Mouse (Mus musculus) limb, embryonic 14.5 days (tissue): ENCODE measurements around the gene Ndst4. TPM values are rescaled to one million over a fixed set of nuclear protein-coding genes. Genes with fewer than 3 reads are reported as not detected.

Experiments used
- ATAC-seq: fragments of 200-750 bp; cut with Nextera tagmentation; 2 replicates; pipeline ENCODE4 v1.8.0; 2017; ENCODE audit warnings: low read depth, moderate number of reproducible peaks, moderate TSS enrichment; ENCODE audit not compliant: low FRiP score
- DNase-seq: peaks from one replicate; pipeline ENCODE4 v3.0.0-alpha.2; 2015; ENCODE audit warnings: low spot score
- H3K27ac ChIP-seq: fragments of 300-500 bp; sonication (generic); replicated peaks from 2 replicates; pipeline ENCODE4 v1.5.1; 2014; ENCODE audit warnings: low read depth, mild to moderate bottlenecking, low read length, moderate library complexity, mixed read lengths
- H3K27me3 ChIP-seq: fragments of 300-500 bp; sonication (generic); 2 replicates; pipeline ENCODE4 v1.6.1; 2014; ENCODE audit warnings: low read length, mixed read lengths; ENCODE audit not compliant: control insufficient read depth, insufficient read depth
- H3K36me3 ChIP-seq: fragments of 300-500 bp; sonication (generic); 2 replicates; pipeline ENCODE4 v1.6.1; 2014; ENCODE audit warnings: mild to moderate bottlenecking, low read length, moderate library complexity, mixed read lengths; ENCODE audit not compliant: control insufficient read depth, insufficient read depth
- H3K4me1 ChIP-seq: fragments of 300-500 bp; sonication (generic); 2 replicates; pipeline ENCODE4 v1.6.1; 2014; ENCODE audit warnings: antibody characterized with exemption, low read length, mixed read lengths; ENCODE audit not compliant: control insufficient read depth, insufficient read depth
- H3K4me2 ChIP-seq: fragments of 300-500 bp; sonication (generic); replicated peaks from 2 replicates; pipeline ENCODE4 v1.6.1; 2014; ENCODE audit warnings: low read depth, mild to moderate bottlenecking, low read length, moderate library complexity; ENCODE audit not compliant: severe bottlenecking
- H3K4me3 ChIP-seq: fragments of 300-500 bp; sonication (generic); replicated peaks from 2 replicates; pipeline ENCODE4 v1.5.1; 2014; ENCODE audit warnings: low read length
- H3K9ac ChIP-seq: fragments of 300-500 bp; sonication (generic); 2 replicates; pipeline ENCODE4 v1.6.1; 2014; ENCODE audit warnings: mild to moderate bottlenecking, low read depth, low read length, moderate library complexity; ENCODE audit not compliant: severe bottlenecking
- H3K9me3 ChIP-seq: fragments of 300-500 bp; sonication (generic); 2 replicates; pipeline ENCODE4 v1.6.1; 2016; ENCODE audit warnings: low read length; ENCODE audit not compliant: control insufficient read depth
- POLR2A ChIP-seq: fragments of 200-500 bp; IDR thresholded peaks from 2 replicates; pipeline ENCODE4 v1.8.0; 2012; ENCODE audit warnings: inconsistent platforms, mild to moderate bottlenecking, moderate library complexity, borderline replicate concordance; ENCODE audit not compliant: insufficient read depth, insufficient read length; ENCODE audit errors: extremely low read depth
- WGBS: fragments of 180-500 bp; shearing (Covaris S2); extraction: QIAGEN DNeasy Blood & Tissue Kit; methylation state at CpG from one replicate; pipeline ENCODE4 v1.1.7; 2014; 5-methylcytosine and 5-hydroxymethylcytosine counted together
- polyA plus RNA-seq, 2 experiments: library from polyadenylated mRNA; depleted of rRNA in 1 of 2; stranded (reverse) in 1 of 2; unstranded in 1 of 2; fragments of >200 nt; fragmentation: Nextera tagmentation in 1 of 2; extraction: Ambion mirVana in 1 of 2; gene quantifications; 2 replicates each; pipeline versions ENCODE4 v1.2.1 to v1.2.3; 2012 to 2014

The Ndst4 gene
- polyA plus RNA-seq, 2 experiments: 0.84 to 1.4 TPM

DNA sequence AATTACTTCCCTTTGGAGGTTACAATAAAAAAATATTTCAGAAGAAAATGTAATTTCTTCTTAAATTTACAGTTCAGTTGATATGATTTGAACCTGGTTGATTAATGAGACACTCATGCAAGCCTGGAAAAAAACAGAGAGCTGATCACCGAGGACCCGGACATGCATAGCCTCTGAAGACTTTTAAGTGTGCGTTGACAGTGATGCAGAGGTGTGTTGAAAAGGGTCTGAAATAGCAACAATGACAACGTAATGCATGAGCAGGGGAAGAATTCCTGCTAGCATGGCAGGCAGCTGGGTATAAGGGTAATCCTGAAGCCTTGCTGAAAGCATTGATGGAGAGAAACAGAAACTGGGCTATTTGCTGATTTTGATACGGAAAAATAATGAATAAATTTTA, 106.2 kb downstream of the Ndst4 start:
- Histone ChIP-seq H3K9me3 (no peaks in the 10 kb centered on the region), H3K27ac (no peak overlapping the region), H3K4me2 (no peak overlapping the region), H3K36me3 (no peaks in the 10 kb centered on the region), H3K27me3 (no peaks in the 10 kb centered on the region), H3K4me3 (no peak overlapping the region), H3K4me1 (no peaks in the 10 kb centered on the region), H3K9ac (no peak overlapping the region)
- DNase-seq: no peak
- ATAC-seq: no peak
- 82% methylated on average over 5 of the region's 5 CpGs for WGBS
- TF ChIP-seq POLR2A: no peak

DNA sequence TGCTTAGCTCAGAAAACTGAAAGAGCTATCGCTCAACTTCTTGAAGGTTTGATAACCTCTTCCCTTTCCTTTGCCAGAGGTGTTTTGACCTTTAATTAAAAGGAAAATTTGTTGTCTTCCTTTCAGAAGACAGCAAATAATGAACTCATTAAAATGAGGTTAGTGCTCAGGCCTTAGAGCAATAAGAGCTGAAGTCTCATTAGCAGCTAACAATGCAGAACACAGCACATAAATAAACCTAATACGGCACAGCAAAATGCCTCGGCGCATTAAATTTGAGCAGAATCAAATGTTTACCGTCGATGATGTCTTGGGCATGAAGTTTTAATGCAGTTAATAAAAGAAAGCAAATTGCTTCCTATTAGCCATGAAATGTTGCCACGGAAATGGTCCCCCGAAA, 129.5 kb downstream of the Ndst4 start:
- no peak for ATAC-seq

GRCm38 (mm10) chr3:125570602-125571001, 166.7 kb downstream of the Ndst4 start:
- Histone ChIP-seq H3K4me2 (no peak overlapping the region), H3K9ac (no peak overlapping the region), H3K4me1 (no peaks in the 10 kb centered on the region), H3K36me3 (no peaks in the 10 kb centered on the region), H3K9me3 (no peaks in the 10 kb centered on the region), H3K27me3 (no peaks in the 10 kb centered on the region), H3K4me3 (no peak overlapping the region), H3K27ac (no peak overlapping the region)
- no peak for TF ChIP-seq POLR2A
- ATAC-seq (no peak), DNase-seq (no peak)
- WGBS: 81% methylated on average over 2 of the region's 2 CpGs

More for the DNA sequence above, 129.5 kb downstream of the Ndst4 start:
- Histone ChIP-seq H3K4me2 (no peak overlapping the region), H3K27me3 (no peaks in the 10 kb centered on the region), H3K9me3 (no peaks in the 10 kb centered on the region), H3K4me1 (no peaks in the 10 kb centered on the region), H3K36me3 (no peaks in the 10 kb centered on the region), H3K4me3 (no peak overlapping the region), H3K9ac (no peak overlapping the region), H3K27ac (no peak overlapping the region)
- WGBS: 29% methylated on average over 8 of the region's 8 CpGs
- no peak for DNase-seq
- TF ChIP-seq POLR2A: no peak

- Histone ChIP-seq H3K4me1 (no peaks in the 10 kb centered on the region), H3K36me3 (no peaks in the 10 kb centered on the region), H3K27me3 (no peaks in the 10 kb centered on the region), H3K4me2 (no peak overlapping the region), H3K27ac (no peak overlapping the region), H3K9ac (no peak overlapping the region), H3K4me3 (no peak overlapping the region), H3K9me3 (no peaks in the 10 kb centered on the region)
- DNase-seq (no peak), ATAC-seq (no peak)
- no peak for TF ChIP-seq POLR2A
- WGBS: 79% methylated on average over 2 of the region's 2 CpGs
These were observed 228.4 kb downstream of the Ndst4 start for GRCm38 (mm10) chr3:125632233-125632632.

DNA sequence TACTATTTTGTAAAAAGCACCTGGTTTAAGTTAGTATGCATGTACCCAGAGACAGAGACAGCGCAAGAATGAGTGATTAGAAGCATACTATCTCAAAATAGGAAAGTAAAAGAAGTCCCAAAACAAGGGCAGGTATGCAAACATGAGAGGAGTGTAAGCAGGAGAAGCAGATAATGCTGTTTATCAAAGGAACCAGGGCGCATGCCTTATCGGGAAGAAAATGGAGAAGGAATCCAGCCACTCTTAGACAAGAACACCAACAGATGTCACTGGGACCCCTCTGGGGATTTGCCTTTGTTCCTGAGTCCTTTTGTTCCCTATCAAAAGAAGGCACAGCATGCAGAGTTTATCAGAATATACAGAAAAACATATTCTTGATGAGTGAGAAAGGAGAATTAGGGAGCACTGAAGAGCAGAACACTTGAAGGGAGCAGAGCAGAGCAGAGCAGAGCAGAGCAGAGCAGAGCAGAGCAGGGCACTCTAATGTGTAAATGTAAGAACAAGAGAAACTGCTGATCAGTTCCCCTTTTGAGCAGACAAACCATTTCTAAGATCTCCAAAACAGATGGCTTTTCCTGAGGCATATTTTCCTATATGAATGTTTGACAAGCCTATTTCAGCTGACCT, 251.2 kb downstream of the Ndst4 start:
- no peak overlapping the region for H3K27ac ChIP-seq
- no peaks in the 10 kb centered on the region for H3K4me1 ChIP-seq
- WGBS: 73% methylated on average over 3 of the region's 3 CpGs
- H3K36me3 ChIP-seq: no peaks in the 10 kb centered on the region
- no peaks in the 10 kb centered on the region for H3K9me3 ChIP-seq
- no peak overlapping the region for H3K4me3 ChIP-seq
- H3K4me2 ChIP-seq: no peak overlapping the region
- ATAC-seq (no peak), DNase-seq (no peak)
- H3K9ac ChIP-seq: no peak overlapping the region
- no peak for TF ChIP-seq POLR2A
- H3K27me3 ChIP-seq: no peaks in the 10 kb centered on the region
